Mouse (Mus musculus): ENCODE measurements at regions not wholly inside any gene's neighbourhood (a gene's known extent, or its start where the extent isn't known, plus 50 kb on each side); places are given as distances from the start of the nearest gene placed in this dataset.

GRCm38 (mm10) chr10:67742824-67743223 is 169.6 kb downstream of the Zfp365 start:
- ATAC-seq (no peak), DNase-seq (no peak)
- Histone ChIP-seq H3K27me3 (ENCODE audit: insufficient read depth, low read length) (no peaks in the 10 kb centered on the region), H3K9me3 (ENCODE audit: low read length) (no peaks in the 10 kb centered on the region), H3K4me1 (ENCODE audit: insufficient read depth) (peaks cover 2% of the 10 kb centered on the region; the same call in 1 of the 2 replicates), H3K36me3 (replicated peaks; ENCODE audit: insufficient read depth, low read length) (no peaks in the 10 kb centered on the region), H3K27ac (ENCODE audit: low read depth) (peak overlapping the region; percentile 34; the same call in 1 of the 2 replicates), H3K4me3 (ENCODE audit: low read depth, low read length) (no peak overlapping the region), H3K4me2 (ENCODE audit: low read depth, low read length) (no peak overlapping the region), H3K9ac (replicated peaks) (no peak overlapping the region)
- WGBS (ENCODE audit: insufficient replicate concordance), result 47% methylated on average over 8 of the region's 8 CpGs
- TF ChIP-seq EP300 (IDR thresholded peaks at IDR 0.05; ENCODE audit: low read depth), result no peak
- no peak for TF ChIP-seq CTCF (IDR thresholded peaks at IDR 0.05; ENCODE audit: low read depth)

GRCm38 (mm10) chr10:67742305-67742704 is 170.2 kb downstream of the Zfp365 start:
- TF ChIP-seq EP300 (IDR thresholded peaks at IDR 0.05; ENCODE audit: low read depth), result no peak
- no peak for TF ChIP-seq CTCF (IDR thresholded peaks at IDR 0.05; ENCODE audit: low read depth)
- Histone ChIP-seq H3K9me3 (ENCODE audit: low read length) (no peaks in the 10 kb centered on the region), H3K27ac (ENCODE audit: low read depth) (0 out of 2 replicates have a peak overlapping the region, but pooled peaks have one; percentile 34), H3K4me1 (ENCODE audit: insufficient read depth) (peaks cover 2% of the 10 kb centered on the region; the same call in 1 of the 2 replicates), H3K4me2 (ENCODE audit: low read depth, low read length) (no peak overlapping the region), H3K27me3 (ENCODE audit: insufficient read depth, low read length) (no peaks in the 10 kb centered on the region), H3K36me3 (replicated peaks; ENCODE audit: insufficient read depth, low read length) (no peaks in the 10 kb centered on the region), H3K4me3 (ENCODE audit: low read depth, low read length) (no peak overlapping the region), H3K9ac (replicated peaks) (no peak overlapping the region)
- 35% methylated on average over 10 of the region's 10 CpGs for WGBS (ENCODE audit: insufficient replicate concordance)
- DNase-seq, result no peak
- ATAC-seq, result 0 out of 2 replicates have a peak, but pooled peaks have one; percentile 43

- no peak for DNase-seq
- no peak for ATAC-seq
- H3K9ac ChIP-seq (replicated peaks), result no peak overlapping the region
- no peaks in the 10 kb centered on the region for H3K36me3 ChIP-seq (replicated peaks; ENCODE audit: insufficient read depth, low read length)
- no peak overlapping the region for H3K4me2 ChIP-seq (ENCODE audit: low read depth, low read length)
- 41% methylated on average over 1 of the region's 1 CpGs for WGBS (ENCODE audit: insufficient replicate concordance)
- no peak overlapping the region for H3K4me3 ChIP-seq (ENCODE audit: low read depth, low read length)
- no peaks in the 10 kb centered on the region for H3K9me3 ChIP-seq (ENCODE audit: low read length)
- TF ChIP-seq CTCF (IDR thresholded peaks at IDR 0.05; ENCODE audit: low read depth) (no peak), EP300 (IDR thresholded peaks at IDR 0.05; ENCODE audit: low read depth) (no peak)
- no peaks in the 10 kb centered on the region for H3K27me3 ChIP-seq (ENCODE audit: insufficient read depth, low read length)
- no peak overlapping the region for H3K27ac ChIP-seq (ENCODE audit: low read depth)
- H3K4me1 ChIP-seq (ENCODE audit: insufficient read depth), result peaks cover 2% of the 10 kb centered on the region; the same call in 1 of the 2 replicates
These were observed 173.3 kb downstream of the Zfp365 start for GRCm38 (mm10) chr10:67739199-67739598.

GRCm38 (mm10) chr10:67736636-67737035 is 175.8 kb downstream of the Zfp365 start:
- no peak for ATAC-seq
- Histone ChIP-seq H3K27ac (ENCODE audit: low read depth) (no peak overlapping the region), H3K27me3 (ENCODE audit: insufficient read depth, low read length) (no peaks in the 10 kb centered on the region), H3K4me1 (ENCODE audit: insufficient read depth) (no peaks in the 10 kb centered on the region), H3K4me3 (ENCODE audit: low read depth, low read length) (no peak overlapping the region), H3K9me3 (ENCODE audit: low read length) (no peaks in the 10 kb centered on the region), H3K9ac (replicated peaks) (no peak overlapping the region), H3K4me2 (ENCODE audit: low read depth, low read length) (no peak overlapping the region), H3K36me3 (replicated peaks; ENCODE audit: insufficient read depth, low read length) (no peaks in the 10 kb centered on the region)
- TF ChIP-seq EP300 (IDR thresholded peaks at IDR 0.05; ENCODE audit: low read depth) (no peak), CTCF (IDR thresholded peaks at IDR 0.05; ENCODE audit: low read depth) (no peak)
- no peak for DNase-seq
- 70% methylated on average over 10 of the region's 10 CpGs for WGBS (ENCODE audit: insufficient replicate concordance)

- TF ChIP-seq CTCF (IDR thresholded peaks at IDR 0.05; ENCODE audit: low read depth), result no peak
- TF ChIP-seq EP300 (IDR thresholded peaks at IDR 0.05; ENCODE audit: low read depth), result no peak
- no peaks in the 10 kb centered on the region for H3K4me1 ChIP-seq (ENCODE audit: insufficient read depth)
- WGBS (ENCODE audit: insufficient replicate concordance), result 87% methylated on average over 9 of the region's 9 CpGs
- H3K4me2 ChIP-seq (ENCODE audit: low read depth, low read length), result no peak overlapping the region
- H3K36me3 ChIP-seq (replicated peaks; ENCODE audit: insufficient read depth, low read length), result no peaks in the 10 kb centered on the region
- ATAC-seq (no peak), DNase-seq (no peak)
- no peak overlapping the region for H3K27ac ChIP-seq (ENCODE audit: low read depth)
- H3K9ac ChIP-seq (replicated peaks), result no peak overlapping the region
- H3K4me3 ChIP-seq (ENCODE audit: low read depth, low read length), result no peak overlapping the region
- no peaks in the 10 kb centered on the region for H3K27me3 ChIP-seq (ENCODE audit: insufficient read depth, low read length)
- no peaks in the 10 kb centered on the region for H3K9me3 ChIP-seq (ENCODE audit: low read length)
These were observed 180.9 kb downstream of the Zfp365 start for GRCm38 (mm10) chr10:67731577-67731976.

GRCm38 (mm10) chr10:67729271-67729670 is 180.5 kb upstream of the Ado start:
- WGBS (ENCODE audit: insufficient replicate concordance), result 40% methylated on average over 6 of the region's 6 CpGs
- Histone ChIP-seq H3K36me3 (replicated peaks; ENCODE audit: insufficient read depth, low read length) (no peaks in the 10 kb centered on the region), H3K27ac (ENCODE audit: low read depth) (no peak overlapping the region), H3K4me2 (ENCODE audit: low read depth, low read length) (no peak overlapping the region), H3K27me3 (ENCODE audit: insufficient read depth, low read length) (no peaks in the 10 kb centered on the region), H3K4me3 (ENCODE audit: low read depth, low read length) (no peak overlapping the region), H3K9me3 (ENCODE audit: low read length) (no peaks in the 10 kb centered on the region), H3K4me1 (ENCODE audit: insufficient read depth) (no peaks in the 10 kb centered on the region), H3K9ac (replicated peaks) (no peak overlapping the region)
- TF ChIP-seq EP300 (IDR thresholded peaks at IDR 0.05; ENCODE audit: low read depth) (no peak), CTCF (IDR thresholded peaks at IDR 0.05; ENCODE audit: low read depth) (peak; percentile 81)
- peak; percentile 44 for DNase-seq
- no peak for ATAC-seq

GRCm38 (mm10) chr10:67727580-67727979 is 178.8 kb upstream of the Ado start:
- DNase-seq (no peak), ATAC-seq (no peak)
- H3K4me3 ChIP-seq (ENCODE audit: low read depth, low read length), result no peak overlapping the region
- no peak overlapping the region for H3K27ac ChIP-seq (ENCODE audit: low read depth)
- H3K9ac ChIP-seq (replicated peaks), result no peak overlapping the region
- H3K27me3 ChIP-seq (ENCODE audit: insufficient read depth, low read length), result no peaks in the 10 kb centered on the region; the same call in 1 of the 2 replicates
- TF ChIP-seq EP300 (IDR thresholded peaks at IDR 0.05; ENCODE audit: low read depth) (no peak), CTCF (IDR thresholded peaks at IDR 0.05; ENCODE audit: low read depth) (no peak)
- no peaks in the 10 kb centered on the region for H3K4me1 ChIP-seq (ENCODE audit: insufficient read depth)
- H3K4me2 ChIP-seq (ENCODE audit: low read depth, low read length), result no peak overlapping the region
- H3K36me3 ChIP-seq (replicated peaks; ENCODE audit: insufficient read depth, low read length), result no peaks in the 10 kb centered on the region
- H3K9me3 ChIP-seq (ENCODE audit: low read length), result no peaks in the 10 kb centered on the region
- WGBS (ENCODE audit: insufficient replicate concordance), result 78% methylated on average over 4 of the region's 4 CpGs
